Mouse (Mus musculus) liver, postnatal 0 days (tissue): ENCODE data around the gene Gpr135.

ENCODE experiments used
- CTCF ChIP-seq: sonication (generic); IDR thresholded peaks from 2 replicates; pipeline ENCODE4 v1.5.1; 2016; ENCODE audit warnings: antibody characterized with exemption, low read depth
- EP300 ChIP-seq: IDR thresholded peaks from 2 replicates; pipeline ENCODE4 v1.6.1; 2016; ENCODE audit warnings: antibody characterized with exemption, low read depth, mild to moderate bottlenecking

DNA sequence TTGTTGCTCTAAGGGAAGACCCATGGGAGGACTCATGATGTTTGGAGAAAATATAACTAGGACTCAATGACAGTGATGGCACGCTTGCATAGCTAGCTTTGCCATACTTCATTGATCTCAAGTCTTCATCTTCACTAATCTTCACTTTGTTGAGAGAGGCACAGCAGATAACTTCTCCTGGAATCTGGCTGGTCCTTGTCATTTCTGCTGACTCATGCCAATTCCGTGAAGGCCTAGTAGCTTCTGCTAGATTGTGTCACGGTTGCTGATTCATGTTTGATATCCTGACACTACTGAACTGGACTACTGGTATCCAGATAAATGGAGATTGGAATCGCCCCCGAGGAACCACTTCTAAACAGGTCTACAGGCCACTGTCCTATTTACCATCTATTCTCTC lies 47.4 kb downstream of the Gpr135 start:
- TF ChIP-seq CTCF, result no peak
- no peak for TF ChIP-seq EP300
